Mouse (Mus musculus): ENCODE results near the gene Klhdc10. TPM values are rescaled to one million over a fixed set of nuclear protein-coding genes. Genes with fewer than 3 reads are reported as not detected.

Klhdc10 gene
- polyA plus RNA-seq, 1 experiment from 2014 or later: 34.3 TPM

- Histone ChIP-seq H3K4me3 (no peak overlapping the region), H3K4me1 (replicated peaks) (peaks cover 40% of the 10 kb centered on the region), H3K4me2 (no peak overlapping the region), H3K36me3 (peaks cover 26% of the 10 kb centered on the region), H3K9ac (no peak overlapping the region), H3K27ac (ENCODE audit: poor library complexity, severe bottlenecking) (no peak overlapping the region), H3K9me3 (replicated peaks) (no peaks in the 10 kb centered on the region), H3K27me3 (replicated peaks) (no peaks in the 10 kb centered on the region)
- 90% methylated on average over 7 of the region's 7 CpGs for WGBS
- no peak for ATAC-seq (ENCODE audit: insufficient number of reproducible peaks, low FRiP score)
Measured at GRCm38 (mm10) chr6:30456991-30457390, 55.3 kb downstream of the Klhdc10 start.

- Histone ChIP-seq H3K4me2 (no peak overlapping the region), H3K36me3 (peaks cover 16% of the 10 kb centered on the region), H3K9ac (no peak overlapping the region), H3K27me3 (replicated peaks) (no peaks in the 10 kb centered on the region), H3K27ac (ENCODE audit: poor library complexity, severe bottlenecking) (peak overlapping the region; percentile 29; the same call in 1 of the 2 replicates), H3K4me3 (no peak overlapping the region), H3K9me3 (replicated peaks) (no peaks in the 10 kb centered on the region), H3K4me1 (replicated peaks) (peaks cover 51% of the 10 kb centered on the region)
- WGBS: 79% methylated on average over 5 of the region's 5 CpGs
- ATAC-seq (ENCODE audit: insufficient number of reproducible peaks, low FRiP score): no peak
Measured at GRCm38 (mm10) chr6:30458626-30459025, 57.0 kb downstream of the Klhdc10 start.

- Histone ChIP-seq H3K36me3 (peaks cover 15% of the 10 kb centered on the region), H3K27me3 (replicated peaks) (no peaks in the 10 kb centered on the region), H3K4me1 (replicated peaks) (peaks cover 52% of the 10 kb centered on the region), H3K9me3 (replicated peaks) (no peaks in the 10 kb centered on the region), H3K4me3 (peak overlapping the region; percentile 53), H3K27ac (ENCODE audit: poor library complexity, severe bottlenecking) (peak overlapping the region; percentile 93; the same call in 1 of the 2 replicates), H3K9ac (peak overlapping the region; percentile 72), H3K4me2 (peak overlapping the region; percentile 80)
- ATAC-seq (ENCODE audit: insufficient number of reproducible peaks, low FRiP score): no peak
- WGBS: 47% methylated on average over 16 of the region's 16 CpGs
Measured at GRCm38 (mm10) chr6:30459056-30459747, 57.5 kb downstream of the Klhdc10 start.

GRCm38 (mm10) chr6:30459811-30460749, 58.4 kb downstream of the Klhdc10 start:
- H3K4me3 ChIP-seq: peak overlapping the region; percentile 53
- H3K9ac ChIP-seq: peak overlapping the region; percentile 72
- ATAC-seq (ENCODE audit: insufficient number of reproducible peaks, low FRiP score): peak; percentile 15; the same call in 1 of the 2 replicates
- H3K36me3 ChIP-seq: peaks cover 7% of the 10 kb centered on the region
- H3K4me2 ChIP-seq: peak overlapping the region; percentile 80
- H3K4me1 ChIP-seq (replicated peaks): peaks cover 52% of the 10 kb centered on the region
- 7% methylated on average over 40 of the region's 40 CpGs for WGBS
- H3K9me3 ChIP-seq (replicated peaks): no peaks in the 10 kb centered on the region
- H3K27me3 ChIP-seq (replicated peaks): no peaks in the 10 kb centered on the region
- peak overlapping the region; percentile 93 for H3K27ac ChIP-seq (ENCODE audit: poor library complexity, severe bottlenecking)

- H3K4me1 ChIP-seq (replicated peaks): peaks cover 52% of the 10 kb centered on the region
- H3K9me3 ChIP-seq (replicated peaks): no peaks in the 10 kb centered on the region
- 26% methylated on average over 19 of the region's 19 CpGs for WGBS
- H3K27ac ChIP-seq (ENCODE audit: poor library complexity, severe bottlenecking): peak overlapping the region; percentile 93
- ATAC-seq (ENCODE audit: insufficient number of reproducible peaks, low FRiP score): peak; percentile 84
- H3K4me3 ChIP-seq: no peak overlapping the region
- peak overlapping the region; percentile 80 for H3K4me2 ChIP-seq
- no peaks in the 10 kb centered on the region for H3K36me3 ChIP-seq
- H3K27me3 ChIP-seq (replicated peaks): no peaks in the 10 kb centered on the region
- peak overlapping the region; percentile 63; the same call in 1 of the 2 replicates for H3K9ac ChIP-seq
Measured at GRCm38 (mm10) chr6:30460750-30461446, 59.2 kb downstream of the Klhdc10 start.

GRCm38 (mm10) chr6:30461755-30462344, 60.2 kb downstream of the Klhdc10 start:
- Histone ChIP-seq H3K27ac (ENCODE audit: poor library complexity, severe bottlenecking) (no peak overlapping the region), H3K4me2 (no peak overlapping the region), H3K36me3 (no peaks in the 10 kb centered on the region), H3K4me3 (no peak overlapping the region), H3K9ac (no peak overlapping the region), H3K9me3 (replicated peaks) (no peaks in the 10 kb centered on the region), H3K4me1 (replicated peaks) (peaks cover 52% of the 10 kb centered on the region), H3K27me3 (replicated peaks) (no peaks in the 10 kb centered on the region)
- 75% methylated on average over 13 of the region's 13 CpGs for WGBS
- ATAC-seq (ENCODE audit: insufficient number of reproducible peaks, low FRiP score): no peak

- WGBS: 16% methylated on average over 7 of the region's 7 CpGs
- H3K27ac ChIP-seq (ENCODE audit: poor library complexity, severe bottlenecking): peak overlapping the region; percentile 15
- H3K36me3 ChIP-seq: no peaks in the 10 kb centered on the region
- peaks cover 52% of the 10 kb centered on the region for H3K4me1 ChIP-seq (replicated peaks)
- H3K27me3 ChIP-seq (replicated peaks): no peaks in the 10 kb centered on the region
- H3K4me2 ChIP-seq: no peak overlapping the region
- H3K9me3 ChIP-seq (replicated peaks): no peaks in the 10 kb centered on the region
- ATAC-seq (ENCODE audit: insufficient number of reproducible peaks, low FRiP score): no peak
- H3K9ac ChIP-seq: no peak overlapping the region
- no peak overlapping the region for H3K4me3 ChIP-seq
Measured at GRCm38 (mm10) chr6:30462822-30463221, 61.2 kb downstream of the Klhdc10 start.

- ATAC-seq (ENCODE audit: insufficient number of reproducible peaks, low FRiP score): no peak
Measured at GRCm38 (mm10) chr6:30465586-30465985, 63.9 kb downstream of the Klhdc10 start.

GRCm38 (mm10) chr6:30468058-30468457, 66.4 kb downstream of the Klhdc10 start:
- Histone ChIP-seq H3K27me3 (replicated peaks) (no peaks in the 10 kb centered on the region), H3K4me2 (no peak overlapping the region), H3K27ac (ENCODE audit: poor library complexity, severe bottlenecking) (no peak overlapping the region), H3K9me3 (replicated peaks) (0 out of 2 replicates have a peak, but pooled peaks cover 3% of the 10 kb centered on the region), H3K36me3 (no peaks in the 10 kb centered on the region), H3K4me3 (no peak overlapping the region), H3K4me1 (replicated peaks) (peaks cover 18% of the 10 kb centered on the region), H3K9ac (no peak overlapping the region)
- 85% methylated on average over 1 of the region's 1 CpGs for WGBS
- ATAC-seq (ENCODE audit: insufficient number of reproducible peaks, low FRiP score): no peak

More at GRCm38 (mm10) chr6:30465586-30465985, 63.9 kb downstream of the Klhdc10 start:
- H3K27me3 ChIP-seq (replicated peaks): no peaks in the 10 kb centered on the region
- WGBS: 88% methylated on average over 11 of the region's 11 CpGs
- H3K9ac ChIP-seq: no peak overlapping the region
- no peak overlapping the region for H3K4me2 ChIP-seq
- H3K4me3 ChIP-seq: no peak overlapping the region
- H3K9me3 ChIP-seq (replicated peaks): no peaks in the 10 kb centered on the region
- H3K27ac ChIP-seq (ENCODE audit: poor library complexity, severe bottlenecking): no peak overlapping the region
- peaks cover 43% of the 10 kb centered on the region for H3K4me1 ChIP-seq (replicated peaks)
- no peaks in the 10 kb centered on the region for H3K36me3 ChIP-seq

- no peak for ATAC-seq (ENCODE audit: insufficient number of reproducible peaks, low FRiP score)
- 47% methylated on average over 12 of the region's 12 CpGs for WGBS
Measured at GRCm38 (mm10) chr6:30468684-30469083, 67.0 kb downstream of the Klhdc10 start.

More at GRCm38 (mm10) chr6:30468684-30469083, 67.0 kb downstream of the Klhdc10 start:
- Histone ChIP-seq H3K36me3 (no peaks in the 10 kb centered on the region), H3K4me2 (peak overlapping the region; percentile 33), H3K27ac (ENCODE audit: poor library complexity, severe bottlenecking) (no peak overlapping the region), H3K27me3 (replicated peaks) (no peaks in the 10 kb centered on the region), H3K4me1 (replicated peaks) (peaks cover 12% of the 10 kb centered on the region), H3K4me3 (0 out of 2 replicates have a peak overlapping the region, but pooled peaks have one; percentile 0), H3K9me3 (replicated peaks) (0 out of 2 replicates have a peak, but pooled peaks cover 3% of the 10 kb centered on the region), H3K9ac (peak overlapping the region; percentile 33; the same call in 1 of the 2 replicates)
